Mouse (Mus musculus) heart, adult 2 months (tissue): ENCODE data around the gene Rac2.

Experiments used
- CTCF ChIP-seq: fragments of 200-600 bp; IDR thresholded peaks from 2 replicates; pipeline ENCODE4 v1.8.1; 2022; ENCODE audit warnings: antibody characterized with exemption, mild to moderate bottlenecking, moderate library complexity
- EP300 ChIP-seq: fragments of 200-500 bp; IDR thresholded peaks from 2 replicates; pipeline ENCODE4 v1.6.1; 2011; ENCODE audit warnings: low read depth, low read length, control low read depth; ENCODE audit not compliant: insufficient read depth
- POLR2A ChIP-seq: fragments of 200-500 bp; IDR thresholded peaks from 2 replicates; pipeline ENCODE4 v1.6.1; 2011; ENCODE audit warnings: mild to moderate bottlenecking, low read depth, low read length, control low read depth; ENCODE audit not compliant: insufficient read depth

DNA sequence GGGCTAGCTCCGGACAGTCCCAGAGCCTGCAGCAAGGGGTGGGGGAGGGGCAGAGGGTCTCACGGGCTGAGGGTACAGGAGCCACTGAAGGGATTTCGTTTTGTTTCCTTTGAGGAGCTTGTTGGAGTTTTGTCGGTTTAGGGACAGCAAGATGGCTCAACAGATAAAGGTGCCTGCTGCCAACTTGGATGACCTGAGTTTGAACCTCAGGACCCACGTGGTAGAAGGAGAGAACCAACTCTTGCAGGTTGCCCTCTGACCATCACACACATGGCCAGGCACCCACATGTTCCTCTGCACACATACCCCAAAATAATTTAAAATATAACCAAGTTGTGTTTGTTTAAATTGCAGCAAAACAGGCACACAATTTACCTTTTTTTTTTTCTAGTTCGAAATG, 17.4 kb upstream of the Rac2 start:
- TF ChIP-seq CTCF (no peak), POLR2A (no peak), EP300 (no peak)
